Mouse (Mus musculus) cerebellum, adult 2 months (tissue): ENCODE data around the gene Foxk2.
A peak's percentile ranks its signal among the peaks of the same experiment; 100 is the strongest.

ENCODE experiments used
- CTCF ChIP-seq: fragments of 200-500 bp; IDR thresholded peaks from 2 replicates; pipeline ENCODE4 v1.5.1; 2011; ENCODE audit warnings: low read depth, mild to moderate bottlenecking, control low read depth, low read length, moderate library complexity, borderline replicate concordance; ENCODE audit not compliant: insufficient read depth
- POLR2A ChIP-seq: fragments of 200-500 bp; IDR thresholded peaks from 2 replicates; pipeline ENCODE4 v1.6.1; 2011; ENCODE audit warnings: low read length, control low read depth, borderline replicate concordance; ENCODE audit not compliant: insufficient read depth

DNA sequence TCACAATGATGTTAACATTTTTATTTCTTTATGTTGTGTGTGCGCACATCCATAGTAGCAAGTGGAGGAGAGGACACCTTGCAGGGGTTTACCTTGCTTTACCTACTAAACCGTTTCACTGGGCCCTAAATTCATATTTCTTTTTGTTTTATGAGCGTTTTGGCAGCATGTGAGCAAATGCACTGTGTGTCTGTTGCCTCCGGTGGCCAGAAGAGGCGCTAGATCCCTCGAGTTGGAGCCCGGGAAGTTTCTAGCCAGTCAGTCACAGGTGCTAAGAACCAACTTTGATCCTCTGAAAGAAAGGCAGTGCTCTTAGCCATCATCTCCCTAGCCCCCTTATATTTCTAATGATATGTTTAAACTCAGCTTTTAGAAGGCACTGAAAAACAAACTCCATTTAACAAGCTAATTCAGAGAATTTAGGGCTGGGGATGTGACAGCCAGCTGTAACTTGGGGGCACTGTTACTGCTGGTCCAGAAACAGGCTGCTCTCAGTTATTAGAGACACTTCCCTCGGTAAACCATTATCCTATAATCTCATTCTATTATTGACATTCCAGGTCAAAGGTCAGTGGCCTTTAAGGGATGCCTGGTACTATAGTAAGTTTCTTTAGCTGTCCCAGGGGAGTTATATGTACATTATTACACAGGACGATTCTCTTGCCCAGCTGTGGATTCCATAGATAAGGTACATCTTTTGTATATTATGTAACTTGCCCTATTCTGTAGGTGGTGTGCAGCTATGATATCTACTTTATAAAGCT, 24.1 kb upstream of the Foxk2 start:
- TF ChIP-seq CTCF (peak; percentile 41; the same call in 1 of the 2 replicates), POLR2A (no peak)
